ENCODE assay signal across 9 mouse cellular contexts in genomic region chr7:43919559-43920451, GRCm38 (mm10). TPM values are rescaled to one million over a fixed set of nuclear protein-coding genes. Genes with fewer than 3 reads are reported as not detected.
DNase-seq lines count a peak whose midpoint lies in the region; ATAC-seq lines count a peak whose summit lies in the region.
"Had no signal": no experiment of that assay in that cellular context is flagged by ENCODE, and none has a peak within 500 bp of the region (broad histone marks: within the 10 kb centered on the region; RNA-seq: fewer than 3 reads in every experiment).

No protein-coding gene starts in this region.

- H3K4me2 ChIP-seq in embryonic facial prominence, embryonic 14.5 days (ENCODE audit: low read depth, low read length): no peak overlapping the region
- H3K4me2 ChIP-seq in heart, embryonic 16.5 days (ENCODE audit: low read depth, low read length): no peak overlapping the region
- no peak overlapping the region for H3K4me2 ChIP-seq in liver, embryonic 15.5 days
- no peak overlapping the region for H3K4me2 ChIP-seq in neural tube, embryonic 11.5 days (ENCODE audit: low read depth)

- no peak overlapping the region for H3K27ac ChIP-seq in embryonic facial prominence, embryonic 14.5 days (replicated peaks; ENCODE audit: low read depth, low read length)
- H3K27ac ChIP-seq in heart, embryonic 16.5 days (ENCODE audit: low read length): no peak overlapping the region
- H3K27ac ChIP-seq in liver, embryonic 15.5 days (replicated peaks): no peak overlapping the region
- H3K27ac ChIP-seq in neural tube, embryonic 11.5 days (ENCODE audit: low read depth, low read length): no peak overlapping the region

- ATAC-seq in embryonic facial prominence, embryonic 14.5 days (ENCODE audit: low read depth): peak; percentile 88
- ATAC-seq in heart, embryonic 16.5 days (replicated peaks; ENCODE audit: extremely low read depth, insufficient read depth, low FRiP score): peak; percentile 45; the same call in 1 of the 2 replicates
- peak; percentile 51; the same call in 1 of the 2 replicates for ATAC-seq in liver, embryonic 15.5 days (ENCODE audit: insufficient read depth)
- peak; percentile 89 for ATAC-seq in neural tube, embryonic 11.5 days (ENCODE audit: insufficient read depth, low FRiP score, low TSS enrichment)

- H3K9me3 ChIP-seq in embryonic facial prominence, embryonic 14.5 days (ENCODE audit: control insufficient read depth, low read length): no peaks in the 10 kb centered on the region
- H3K9me3 ChIP-seq in heart, embryonic 16.5 days (replicated peaks; ENCODE audit: control insufficient read depth, low read length): no peaks in the 10 kb centered on the region
- H3K9me3 ChIP-seq in liver, embryonic 15.5 days (replicated peaks): no peaks in the 10 kb centered on the region
- H3K9me3 ChIP-seq in neural tube, embryonic 11.5 days (ENCODE audit: control insufficient read depth, low read length): no peaks in the 10 kb centered on the region

- H3K9ac ChIP-seq in embryonic facial prominence, embryonic 14.5 days (ENCODE audit: low read depth, low read length): no peak overlapping the region
- H3K9ac ChIP-seq in heart, embryonic 16.5 days (ENCODE audit: low read length): no peak overlapping the region
- H3K9ac ChIP-seq in liver, embryonic 15.5 days: no peak overlapping the region
- no peak overlapping the region for H3K9ac ChIP-seq in neural tube, embryonic 11.5 days (ENCODE audit: low read length)

- no peaks in the 10 kb centered on the region for H3K27me3 ChIP-seq in embryonic facial prominence, embryonic 14.5 days (replicated peaks; ENCODE audit: control insufficient read depth, insufficient read depth, low read length)
- no peaks in the 10 kb centered on the region for H3K27me3 ChIP-seq in heart, embryonic 16.5 days (ENCODE audit: control insufficient read depth, insufficient read depth, low read length)
- no peaks in the 10 kb centered on the region for H3K27me3 ChIP-seq in liver, embryonic 15.5 days
- no peaks in the 10 kb centered on the region for H3K27me3 ChIP-seq in neural tube, embryonic 11.5 days (ENCODE audit: control insufficient read depth, insufficient read depth, low read length)

- 27% methylated on average over 14 of the region's 14 CpGs for WGBS in embryonic facial prominence, embryonic 14.5 days
- 23% methylated on average over 14 of the region's 14 CpGs for WGBS in heart, embryonic 16.5 days
- 20% methylated on average over 14 of the region's 14 CpGs for WGBS in liver, embryonic 15.5 days (ENCODE audit: insufficient replicate concordance)
- 37% methylated on average over 14 of the region's 14 CpGs for WGBS in neural tube, embryonic 11.5 days

- H3K4me1 ChIP-seq in embryonic facial prominence, embryonic 14.5 days (ENCODE audit: control insufficient read depth, insufficient read depth, low read length): no peaks in the 10 kb centered on the region
- no peaks in the 10 kb centered on the region for H3K4me1 ChIP-seq in heart, embryonic 16.5 days (ENCODE audit: control insufficient read depth, insufficient read depth, low read length)
- no peaks in the 10 kb centered on the region for H3K4me1 ChIP-seq in liver, embryonic 15.5 days (replicated peaks)
- H3K4me1 ChIP-seq in neural tube, embryonic 11.5 days (ENCODE audit: control insufficient read depth, insufficient read depth, low read length): no peaks in the 10 kb centered on the region

- no peaks in the 10 kb centered on the region for H3K36me3 ChIP-seq in embryonic facial prominence, embryonic 14.5 days (ENCODE audit: control insufficient read depth, insufficient read depth, low read length)
- no peaks in the 10 kb centered on the region for H3K36me3 ChIP-seq in heart, embryonic 16.5 days (ENCODE audit: control insufficient read depth, insufficient read depth)
- no peaks in the 10 kb centered on the region for H3K36me3 ChIP-seq in liver, embryonic 15.5 days (replicated peaks)
- no peaks in the 10 kb centered on the region for H3K36me3 ChIP-seq in neural tube, embryonic 11.5 days (ENCODE audit: control insufficient read depth, insufficient read depth, low read length)

- DNase-seq in CD8-positive naive resting alpha-beta T cell, adult 2 months (ENCODE audit: low read depth in 2 of 2, low spot score in 2 of 2): peak; percentile 6 to 14
- peak; percentile 21 to 41 for DNase-seq in adrenal gland, postnatal 4 days (ENCODE audit: low spot score in 2 of 2)
- peak; percentile 74 for DNase-seq in embryonic facial prominence, embryonic 14.5 days (ENCODE audit: low spot score)
- peak; percentile 72 to 84 for DNase-seq in kidney, postnatal 36 days
- peak; percentile 79 for DNase-seq in neural tube, embryonic 11.5 days (ENCODE audit: low spot score)
- peak; percentile 36 for DNase-seq in testis, postnatal 14 days (ENCODE audit: low spot score)

- no peak overlapping the region for H3K4me3 ChIP-seq in embryonic facial prominence, embryonic 14.5 days (ENCODE audit: low read depth, low read length)
- no peak overlapping the region for H3K4me3 ChIP-seq in heart, embryonic 16.5 days (ENCODE audit: low read length)
- no peak overlapping the region for H3K4me3 ChIP-seq in liver, embryonic 15.5 days (replicated peaks)
- no peak overlapping the region for H3K4me3 ChIP-seq in neural tube, embryonic 11.5 days (ENCODE audit: low read depth, low read length)

RNA-seq across cellular contexts. Expression of gene Klk15, which starts 13.7 kb away (rescaled TPM):
- total RNA-seq in adrenal gland, postnatal 4 days (2021): not detected
- not detected in 2 replicates for polyA plus RNA-seq in embryonic facial prominence, embryonic 14.5 days (2014; fragmentation: Nextera tagmentation; extraction: Ambion mirVana)
- polyA plus RNA-seq in heart, embryonic 16.5 days (2015; fragmentation: Nextera tagmentation; extraction: Ambion mirVana): not detected in 2 replicates
- polyA plus RNA-seq in liver, embryonic 15.5 days (2015; fragmentation: Nextera tagmentation; extraction: Ambion mirVana): not detected in 2 replicates
- not detected in 2 replicates for polyA plus RNA-seq in neural tube, embryonic 11.5 days (2014; fragmentation: Nextera tagmentation; extraction: Ambion mirVana)
- polyA plus RNA-seq: gonadal fat pad, adult 2 months had no signal

RNA-seq across cellular contexts. Expression of gene Klk1b8, which starts 30.7 kb away (rescaled TPM):
- not detected for total RNA-seq in adrenal gland, postnatal 4 days (2021)
- not detected in 2 replicates for polyA plus RNA-seq in embryonic facial prominence, embryonic 14.5 days (2014; fragmentation: Nextera tagmentation; extraction: Ambion mirVana)
- not detected in 2 replicates for polyA plus RNA-seq in heart, embryonic 16.5 days (2015; fragmentation: Nextera tagmentation; extraction: Ambion mirVana)
- polyA plus RNA-seq in liver, embryonic 15.5 days (2015; fragmentation: Nextera tagmentation; extraction: Ambion mirVana): not detected in 2 replicates
- not detected in 2 replicates for polyA plus RNA-seq in neural tube, embryonic 11.5 days (2014; fragmentation: Nextera tagmentation; extraction: Ambion mirVana)

RNA-seq across cellular contexts. Expression of gene Klk4, which starts 38.8 kb away (rescaled TPM):
- total RNA-seq in adrenal gland, postnatal 4 days (2021): not detected
- polyA plus RNA-seq in embryonic facial prominence, embryonic 14.5 days (2014; fragmentation: Nextera tagmentation; extraction: Ambion mirVana): 0.14 TPM in 1 of 2 replicates, not detected in the other
- polyA plus RNA-seq in heart, embryonic 16.5 days (2015; fragmentation: Nextera tagmentation; extraction: Ambion mirVana): 0.11 and 0.15 TPM in 2 replicates
- not detected in 2 replicates for polyA plus RNA-seq in liver, embryonic 15.5 days (2015; fragmentation: Nextera tagmentation; extraction: Ambion mirVana)
- not detected in 2 replicates for polyA plus RNA-seq in neural tube, embryonic 11.5 days (2014; fragmentation: Nextera tagmentation; extraction: Ambion mirVana)
- polyA plus RNA-seq: gonadal fat pad, adult 2 months had no signal

RNA-seq across cellular contexts. Expression of gene Klk1b1, which starts 46.7 kb away (rescaled TPM):
- total RNA-seq in adrenal gland, postnatal 4 days (2021): not detected
- not detected in 2 replicates for polyA plus RNA-seq in embryonic facial prominence, embryonic 14.5 days (2014; fragmentation: Nextera tagmentation; extraction: Ambion mirVana)
- polyA plus RNA-seq in heart, embryonic 16.5 days (2015; fragmentation: Nextera tagmentation; extraction: Ambion mirVana): 0.28 TPM in 1 of 2 replicates, not detected in the other
- polyA plus RNA-seq in liver, embryonic 15.5 days (2015; fragmentation: Nextera tagmentation; extraction: Ambion mirVana): not detected in 2 replicates
- not detected in 2 replicates for polyA plus RNA-seq in neural tube, embryonic 11.5 days (2014; fragmentation: Nextera tagmentation; extraction: Ambion mirVana)
- polyA plus RNA-seq: gonadal fat pad, adult 2 months had no signal

RNA-seq across cellular contexts. Expression of gene Klk1b9, which starts 56.1 kb away (rescaled TPM):
- total RNA-seq in adrenal gland, postnatal 4 days (2021): not detected
- polyA plus RNA-seq in embryonic facial prominence, embryonic 14.5 days (2014; fragmentation: Nextera tagmentation; extraction: Ambion mirVana): not detected in 2 replicates
- polyA plus RNA-seq in heart, embryonic 16.5 days (2015; fragmentation: Nextera tagmentation; extraction: Ambion mirVana): not detected in 2 replicates
- polyA plus RNA-seq in liver, embryonic 15.5 days (2015; fragmentation: Nextera tagmentation; extraction: Ambion mirVana): not detected in 2 replicates
- polyA plus RNA-seq in neural tube, embryonic 11.5 days (2014; fragmentation: Nextera tagmentation; extraction: Ambion mirVana): not detected in 2 replicates
- polyA plus RNA-seq: gonadal fat pad, adult 2 months had no signal

Comparison
In these comparisons a context has a peak if more than half of its experiments do, and no peak if none do; other contexts are left out.
1. DNase-seq: peak in every context shown above with its lines; median percentile 79 in neural tube, embryonic 11.5 days; 78 in kidney, postnatal 36 days; 74 in embryonic facial prominence, embryonic 14.5 days; 36 in testis, postnatal 14 days; 31 in adrenal gland, postnatal 4 days; 10 in CD8-positive naive resting alpha-beta T cell, adult 2 months.